Mouse (Mus musculus) forebrain, postnatal 0 days (tissue): ENCODE data around the gene Sft2d1. TPM values are rescaled to one million over a fixed set of nuclear protein-coding genes. Genes with fewer than 3 reads are reported as not detected.

Experiments used
- ATAC-seq: fragments of 200-750 bp; cut with Nextera tagmentation; 2 replicates; pipeline ENCODE4 v1.8.0; 2017; ENCODE audit warnings: mild to moderate bottlenecking, moderate library complexity
- DNase-seq: peaks from one replicate; pipeline ENCODE4 v3.0.0-alpha.2; 2015
- H3K27ac ChIP-seq: fragments of 300-500 bp; sonication (generic); 2 replicates; pipeline ENCODE4 v1.5.1; 2014; ENCODE audit warnings: low read depth, mild to moderate bottlenecking, antibody characterized with exemption, low read length, moderate library complexity, mixed read lengths
- H3K27me3 ChIP-seq: fragments of 300-500 bp; sonication (generic); 2 replicates; pipeline ENCODE4 v1.6.1; 2014; ENCODE audit warnings: mild to moderate bottlenecking, low read length, mixed read lengths; ENCODE audit not compliant: insufficient read depth
- H3K36me3 ChIP-seq: fragments of 300-500 bp; sonication (generic); 2 replicates; pipeline ENCODE4 v1.6.1; 2014; ENCODE audit warnings: mild to moderate bottlenecking, moderate library complexity; ENCODE audit not compliant: insufficient read depth
- H3K4me1 ChIP-seq: fragments of 300-500 bp; sonication (generic); 2 replicates; pipeline ENCODE4 v1.6.1; 2014; ENCODE audit warnings: antibody characterized with exemption; ENCODE audit not compliant: insufficient read depth
- H3K4me2 ChIP-seq: fragments of 300-500 bp; sonication (generic); 2 replicates; pipeline ENCODE4 v1.6.1; 2014; ENCODE audit warnings: low read depth, mild to moderate bottlenecking, moderate library complexity
- H3K4me3 ChIP-seq: fragments of 300-500 bp; sonication (generic); 2 replicates; pipeline ENCODE4 v1.5.1; 2014; ENCODE audit warnings: low read depth, low read length, mixed read lengths
- H3K9ac ChIP-seq: fragments of 300-500 bp; sonication (generic); 2 replicates; pipeline ENCODE4 v1.6.1; 2014; ENCODE audit warnings: mild to moderate bottlenecking
- H3K9me3 ChIP-seq: fragments of 300-500 bp; sonication (generic); 2 replicates; pipeline ENCODE4 v1.6.1; 2016; ENCODE audit warnings: low read length
- CTCF ChIP-seq: sonication (generic); IDR thresholded peaks from 2 replicates; pipeline ENCODE4 v1.5.1; 2016; ENCODE audit warnings: antibody characterized with exemption, control low read depth, low read depth
- WGBS: fragments of 180-500 bp; shearing (Covaris S2); extraction: QIAGEN DNeasy Blood & Tissue Kit; methylation state at CpG from one replicate; pipeline ENCODE4 v1.1.7; 2014; 5-methylcytosine and 5-hydroxymethylcytosine counted together
- polyA plus RNA-seq: library from polyadenylated mRNA; unstranded; fragments of >200 nt; fragmentation: Nextera tagmentation; extraction: Ambion mirVana; gene quantifications from 2 replicates; pipeline ENCODE4 v1.2.1, GENCODE M21; 2015
- total RNA-seq: library from RNA; depleted of rRNA; stranded (reverse); fragments of >200 nt; gene quantifications from 2 replicates; pipeline ENCODE4 v1.2.3, GENCODE M21; 2014; rRNA removed

Gene Sft2d1
- total and polyA plus RNA-seq, 2 experiments from 2014 or later = 138 to 196 TPM

GRCm38 (mm10) chr17:8371834-8372233 lies 60.9 kb downstream of the Sft2d1 start:
- 0% methylated on average over 7 of the region's 7 CpGs for WGBS
- Histone ChIP-seq H3K4me3 (peak overlapping the region; percentile 32; the same call in 1 of the 2 replicates), H3K27me3 (no peaks in the 10 kb centered on the region), H3K27ac (peak overlapping the region; percentile 91), H3K4me2 (peak overlapping the region; percentile 59), H3K36me3 (no peaks in the 10 kb centered on the region), H3K9ac (peak overlapping the region; percentile 63), H3K4me1 (peaks cover 43% of the 10 kb centered on the region), H3K9me3 (no peaks in the 10 kb centered on the region)
- TF ChIP-seq CTCF = no peak
- peak; percentile 75 for ATAC-seq
- DNase-seq = peak; percentile 91

- Histone ChIP-seq H3K27me3 (no peaks in the 10 kb centered on the region), H3K4me1 (peaks cover 36% of the 10 kb centered on the region)
Observed at GRCm38 (mm10) chr17:8372286-8373046, 61.6 kb downstream of the Sft2d1 start.

More at GRCm38 (mm10) chr17:8372286-8373046, 61.6 kb downstream of the Sft2d1 start:
- H3K9ac ChIP-seq = peak overlapping the region; percentile 63
- ATAC-seq (peak; percentile 8; the same call in 1 of the 2 replicates), DNase-seq (peak; percentile 92)
- H3K4me3 ChIP-seq = peak overlapping the region; percentile 32
- H3K27ac ChIP-seq = peak overlapping the region; percentile 91
- H3K4me2 ChIP-seq = peak overlapping the region; percentile 59
- no peaks in the 10 kb centered on the region for H3K36me3 ChIP-seq
- no peaks in the 10 kb centered on the region for H3K9me3 ChIP-seq
- WGBS = under 1% methylated on average over 18 of the region's 18 CpGs
- TF ChIP-seq CTCF = peak; percentile 94

Other genes starting within 250 kb of the Sft2d1 start
- 0.48 TPM in 1 of 2 replicates, not detected in the other for gene Gm49673, start 163.3 kb upstream of the Sft2d1 start, total RNA-seq
- 0.09 and 0.53 TPM in 2 replicates for gene Gm49673, start 163.3 kb upstream of the Sft2d1 start, polyA plus RNA-seq
- gene Rnaset2a, start 163.0 kb upstream of the Sft2d1 start, total RNA-seq = 12.6 and 15.5 TPM in 2 replicates
- 15.7 and 16.8 TPM in 2 replicates for gene Rnaset2a, start 163.0 kb upstream of the Sft2d1 start, polyA plus RNA-seq
- 18.4 and 19.1 TPM in 2 replicates for gene Fgfr1op, start 145.6 kb upstream of the Sft2d1 start, total RNA-seq
- 12.2 and 16.3 TPM in 2 replicates for gene Fgfr1op, start 145.6 kb upstream of the Sft2d1 start, polyA plus RNA-seq
- gene Ccr6, start 75.1 kb upstream of the Sft2d1 start, total RNA-seq = not detected in 2 replicates
- gene Ccr6, start 75.1 kb upstream of the Sft2d1 start, polyA plus RNA-seq = not detected in 2 replicates
- gene Mpc1, start 28.2 kb upstream of the Sft2d1 start, total RNA-seq = 306 and 379 TPM in 2 replicates
- gene Mpc1, start 28.2 kb upstream of the Sft2d1 start, polyA plus RNA-seq = 559 and 716 TPM in 2 replicates
- gene Prr18, start 26.4 kb downstream of the Sft2d1 start, total RNA-seq = 22.8 and 24.0 TPM in 2 replicates
- 11.1 and 15.6 TPM in 2 replicates for gene Prr18, start 26.4 kb downstream of the Sft2d1 start, polyA plus RNA-seq
- 0.69 and 1.8 TPM in 2 replicates for gene T2, start 44.9 kb downstream of the Sft2d1 start, total RNA-seq
- 0.51 and 0.60 TPM in 2 replicates for gene T2, start 44.9 kb downstream of the Sft2d1 start, polyA plus RNA-seq
- 2.1 TPM in 1 of 2 replicates, not detected in the other for gene T, start 123.3 kb downstream of the Sft2d1 start, total RNA-seq
- 0.13 and 0.17 TPM in 2 replicates for gene T, start 123.3 kb downstream of the Sft2d1 start, polyA plus RNA-seq
- 55.4 and 71.2 TPM in 2 replicates for gene Pde10a, start 214.3 kb downstream of the Sft2d1 start, total RNA-seq
- 11.6 and 14.7 TPM in 2 replicates for gene Pde10a, start 214.3 kb downstream of the Sft2d1 start, polyA plus RNA-seq